Mouse (Mus musculus) heart, embryonic 16.5 days (tissue): ENCODE results near the gene Irx5. TPM values are rescaled to one million over a fixed set of nuclear protein-coding genes. Genes with fewer than 3 reads are reported as not detected.

Experiments
- ATAC-seq: fragments of 200-750 bp; cut with Nextera tagmentation; replicated peaks from 2 replicates; pipeline ENCODE4 v1.8.0; 2017; ENCODE audit warnings: moderate number of reproducible peaks; ENCODE audit not compliant: insufficient read depth, low FRiP score; ENCODE audit errors: extremely low read depth
- H3K27ac ChIP-seq: fragments of 300-500 bp; sonication (generic); 2 replicates; pipeline ENCODE4 v1.5.1; 2014; ENCODE audit warnings: mild to moderate bottlenecking, low read length, control low read depth, moderate library complexity
- H3K27me3 ChIP-seq: fragments of 300-500 bp; sonication (generic); 2 replicates; pipeline ENCODE4 v1.6.1; 2014; ENCODE audit warnings: low read length, mixed read lengths; ENCODE audit not compliant: control insufficient read depth, insufficient read depth
- H3K36me3 ChIP-seq: fragments of 300-500 bp; sonication (generic); 2 replicates; pipeline ENCODE4 v1.6.1; 2014; ENCODE audit not compliant: control insufficient read depth, insufficient read depth
- H3K4me1 ChIP-seq: fragments of 300-500 bp; sonication (generic); 2 replicates; pipeline ENCODE4 v1.6.1; 2014; ENCODE audit warnings: low read length, mixed read lengths; ENCODE audit not compliant: control insufficient read depth, insufficient read depth
- H3K4me2 ChIP-seq: fragments of 300-500 bp; sonication (generic); 2 replicates; pipeline ENCODE4 v1.6.1; 2014; ENCODE audit warnings: low read depth, mild to moderate bottlenecking, control low read depth, low read length
- H3K4me3 ChIP-seq: fragments of 300-500 bp; sonication (generic); 2 replicates; pipeline ENCODE4 v1.5.1; 2014; ENCODE audit warnings: mild to moderate bottlenecking, control low read depth, low read length
- H3K9ac ChIP-seq: fragments of 300-500 bp; sonication (generic); 2 replicates; pipeline ENCODE4 v1.6.1; 2014; ENCODE audit warnings: low read length, control low read depth
- H3K9me3 ChIP-seq: fragments of 300-500 bp; sonication (generic); replicated peaks from 2 replicates; pipeline ENCODE4 v1.6.1; 2016; ENCODE audit warnings: low read length; ENCODE audit not compliant: control insufficient read depth
- WGBS: fragments of 180-500 bp; shearing (Covaris S2); extraction: QIAGEN DNeasy Blood & Tissue Kit; methylation state at CpG from one replicate; pipeline ENCODE4 v1.1.7; 2014; 5-methylcytosine and 5-hydroxymethylcytosine counted together
- polyA plus RNA-seq: library from polyadenylated mRNA; unstranded; fragments of >200 nt; fragmentation: Nextera tagmentation; extraction: Ambion mirVana; gene quantifications from 2 replicates; pipeline ENCODE4 v1.2.1, GENCODE M21; 2015

The Irx5 gene
- polyA plus RNA-seq, 1 experiment from 2014 or later = 6.3 TPM

- Histone ChIP-seq H3K36me3 (no peaks in the 10 kb centered on the region), H3K27ac (no peak overlapping the region), H3K4me1 (peaks cover 17% of the 10 kb centered on the region), H3K9ac (no peak overlapping the region), H3K4me2 (peak overlapping the region; percentile 50), H3K27me3 (peaks cover 73% of the 10 kb centered on the region), H3K4me3 (peak overlapping the region; percentile 29), H3K9me3 (0 out of 2 replicates have a peak, but pooled peaks cover 2% of the 10 kb centered on the region)
- no peak for ATAC-seq
- 16% methylated on average over 20 of the region's 20 CpGs for WGBS
Measured at GRCm38 (mm10) chr8:92364148-92364775, 6.8 kb downstream of the Irx5 start.

GRCm38 (mm10) chr8:92364776-92365240 lies 7.4 kb downstream of the Irx5 start:
- Histone ChIP-seq H3K27ac (no peak overlapping the region), H3K4me3 (peak overlapping the region; percentile 29), H3K9me3 (0 out of 2 replicates have a peak, but pooled peaks cover 2% of the 10 kb centered on the region), H3K27me3 (peaks cover 70% of the 10 kb centered on the region), H3K4me1 (peaks cover 17% of the 10 kb centered on the region), H3K9ac (no peak overlapping the region), H3K36me3 (no peaks in the 10 kb centered on the region), H3K4me2 (peak overlapping the region; percentile 50; the same call in 1 of the 2 replicates)
- ATAC-seq = no peak
- WGBS = 29% methylated on average over 20 of the region's 20 CpGs

GRCm38 (mm10) chr8:92365241-92365943 lies 8.0 kb downstream of the Irx5 start:
- Histone ChIP-seq H3K9ac (no peak overlapping the region), H3K36me3 (no peaks in the 10 kb centered on the region), H3K27ac (no peak overlapping the region), H3K27me3 (peaks cover 70% of the 10 kb centered on the region), H3K4me1 (peaks cover 19% of the 10 kb centered on the region), H3K9me3 (0 out of 2 replicates have a peak, but pooled peaks cover 2% of the 10 kb centered on the region), H3K4me3 (peak overlapping the region; percentile 10), H3K4me2 (peak overlapping the region; percentile 35; the same call in 1 of the 2 replicates)
- WGBS = 11% methylated on average over 36 of the region's 36 CpGs
- ATAC-seq = no peak

GRCm38 (mm10) chr8:92365944-92366735 lies 8.7 kb downstream of the Irx5 start:
- peak overlapping the region; percentile 16 for H3K4me3 ChIP-seq
- H3K4me1 ChIP-seq = peaks cover 17% of the 10 kb centered on the region
- WGBS = 20% methylated on average over 26 of the region's 26 CpGs
- peaks cover 67% of the 10 kb centered on the region for H3K27me3 ChIP-seq
- H3K9me3 ChIP-seq = 0 out of 2 replicates have a peak, but pooled peaks cover 2% of the 10 kb centered on the region
- no peak overlapping the region for H3K27ac ChIP-seq
- peak overlapping the region; percentile 21; the same call in 1 of the 2 replicates for H3K4me2 ChIP-seq
- no peaks in the 10 kb centered on the region for H3K36me3 ChIP-seq
- H3K9ac ChIP-seq = no peak overlapping the region
- no peak for ATAC-seq

- Histone ChIP-seq H3K36me3 (no peaks in the 10 kb centered on the region), H3K4me2 (peak overlapping the region; percentile 21; the same call in 1 of the 2 replicates), H3K4me3 (peak overlapping the region; percentile 16), H3K9ac (no peak overlapping the region), H3K27ac (no peak overlapping the region), H3K9me3 (0 out of 2 replicates have a peak, but pooled peaks cover 2% of the 10 kb centered on the region), H3K4me1 (peaks cover 17% of the 10 kb centered on the region), H3K27me3 (peaks cover 61% of the 10 kb centered on the region)
- WGBS = 19% methylated on average over 20 of the region's 20 CpGs
- ATAC-seq = no peak
Measured at GRCm38 (mm10) chr8:92366736-92367267, 9.4 kb downstream of the Irx5 start.

- Histone ChIP-seq H3K36me3 (no peaks in the 10 kb centered on the region), H3K9ac (no peak overlapping the region), H3K4me2 (no peak overlapping the region), H3K27ac (no peak overlapping the region), H3K4me3 (no peak overlapping the region), H3K9me3 (no peaks in the 10 kb centered on the region), H3K27me3 (0 out of 2 replicates have a peak, but pooled peaks cover 2% of the 10 kb centered on the region), H3K4me1 (no peaks in the 10 kb centered on the region)
- no peak for ATAC-seq
- 38% methylated on average over 6 of the region's 6 CpGs for WGBS
Measured at GRCm38 (mm10) chr8:92379524-92379923, 22.1 kb downstream of the Irx5 start.

- WGBS = 58% methylated on average over 2 of the region's 2 CpGs
- H3K4me1 ChIP-seq = no peaks in the 10 kb centered on the region
- H3K36me3 ChIP-seq = no peaks in the 10 kb centered on the region
- H3K9me3 ChIP-seq = no peaks in the 10 kb centered on the region
- H3K27ac ChIP-seq = no peak overlapping the region
- H3K4me3 ChIP-seq = no peak overlapping the region
- H3K4me2 ChIP-seq = no peak overlapping the region
- H3K9ac ChIP-seq = no peak overlapping the region
- H3K27me3 ChIP-seq = 0 out of 2 replicates have a peak, but pooled peaks cover 2% of the 10 kb centered on the region
- ATAC-seq = no peak
Measured at GRCm38 (mm10) chr8:92380571-92380970, 23.1 kb downstream of the Irx5 start.

GRCm38 (mm10) chr8:92387893-92388292 lies 30.5 kb downstream of the Irx5 start:
- H3K9ac ChIP-seq = no peak overlapping the region
- H3K27me3 ChIP-seq = no peaks in the 10 kb centered on the region
- no peaks in the 10 kb centered on the region for H3K36me3 ChIP-seq
- no peaks in the 10 kb centered on the region for H3K9me3 ChIP-seq
- no peaks in the 10 kb centered on the region for H3K4me1 ChIP-seq
- H3K4me3 ChIP-seq = no peak overlapping the region
- ATAC-seq = no peak
- 74% methylated on average over 4 of the region's 4 CpGs for WGBS
- no peak overlapping the region for H3K4me2 ChIP-seq
- no peak overlapping the region for H3K27ac ChIP-seq
